Mouse (Mus musculus): ENCODE results near the gene Mpzl3.
A peak's percentile ranks its signal among the peaks of the same experiment; 100 is the strongest.

Gene Mpzl3

DNA sequence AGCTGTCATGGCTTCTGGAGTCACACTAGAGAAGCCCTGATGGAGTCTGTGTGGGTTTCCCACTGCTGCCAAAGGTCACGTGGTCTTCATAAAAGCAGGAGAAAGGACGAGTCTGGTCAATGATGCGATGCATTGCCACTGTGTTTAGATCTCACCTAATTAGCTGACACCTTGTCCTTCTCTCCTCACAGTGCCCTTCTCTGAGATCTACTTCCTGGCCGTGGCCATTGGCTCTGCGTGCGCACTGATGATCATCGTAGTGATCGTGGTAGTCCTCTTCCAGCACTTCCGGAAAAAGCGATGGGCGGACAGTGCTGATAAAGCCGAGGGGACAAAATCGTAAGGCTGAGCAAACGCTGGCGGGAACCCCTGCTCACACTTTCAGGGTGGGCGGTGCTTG, 8.0 kb upstream of the Mpzl3 start:
- DNase-seq = no peak

GRCm38 (mm10) chr9:45048511-45048910, 6.5 kb upstream of the Mpzl3 start:
- peak in 1 of 2 experiments; percentile 8 for DNase-seq

- no peak for DNase-seq
Observed at GRCm38 (mm10) chr9:45049731-45050130, 5.3 kb upstream of the Mpzl3 start.

- DNase-seq = no peak
Observed at GRCm38 (mm10) chr9:45050301-45050700, 4.7 kb upstream of the Mpzl3 start.

GRCm38 (mm10) chr9:45058304-45058940, 3.4 kb downstream of the Mpzl3 start:
- DNase-seq = no peak

- DNase-seq = no peak
Observed at GRCm38 (mm10) chr9:45060151-45060550, 5.2 kb downstream of the Mpzl3 start.

- no peak for DNase-seq
Observed at GRCm38 (mm10) chr9:45062677-45063076, 7.7 kb downstream of the Mpzl3 start.

- no peak for DNase-seq
Observed at GRCm38 (mm10) chr9:45064421-45064820, 9.4 kb downstream of the Mpzl3 start.

DNA sequence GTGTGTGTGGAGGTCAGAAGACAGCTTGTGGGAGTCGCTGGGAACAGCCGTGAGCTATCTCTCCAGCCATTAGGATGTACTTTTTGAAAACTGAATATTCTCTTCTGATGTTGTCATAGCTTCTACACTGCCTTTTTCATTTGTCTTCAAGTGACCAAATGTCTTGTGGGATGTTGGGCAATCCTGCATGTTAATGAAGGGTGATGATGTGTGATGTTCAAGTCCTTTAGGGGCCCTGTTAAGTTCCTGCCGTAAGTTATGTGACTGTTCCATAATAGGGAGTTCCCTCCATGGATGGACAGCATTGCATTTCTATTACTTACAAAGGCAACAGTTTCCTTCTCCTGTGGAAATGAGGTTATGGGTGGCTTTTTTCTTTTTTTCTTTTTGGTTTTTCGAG, 11.7 kb downstream of the Mpzl3 start:
- DNase-seq = no peak

DNA sequence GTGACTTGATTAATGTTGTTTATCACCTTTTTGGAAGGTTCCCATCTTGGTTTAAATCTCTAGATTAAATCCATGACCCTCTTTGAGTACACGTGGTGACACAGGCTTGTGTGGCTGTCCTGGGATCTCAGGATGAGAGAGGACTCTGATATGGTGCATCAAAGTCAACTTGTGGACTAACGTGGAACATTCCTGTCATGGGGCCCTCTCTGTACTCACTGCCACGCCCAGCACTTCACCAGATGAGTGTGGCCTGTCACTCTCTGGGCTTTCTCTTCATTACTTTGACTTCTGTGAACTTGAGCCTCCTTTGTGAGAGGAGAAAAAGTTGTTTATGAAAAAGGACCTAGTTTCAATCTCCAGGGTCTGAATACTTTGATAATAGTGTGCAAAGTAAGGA, 16.8 kb downstream of the Mpzl3 start:
- DNase-seq = no peak

- DNase-seq = no peak
Observed at GRCm38 (mm10) chr9:45077859-45078258, 22.9 kb downstream of the Mpzl3 start.

GRCm38 (mm10) chr9:45079011-45079410, 24.0 kb downstream of the Mpzl3 start, which contains the start of gene Jaml:
TSS of gene Jaml (plus strand) at chr9:45079183.
- no peak for DNase-seq

DNA sequence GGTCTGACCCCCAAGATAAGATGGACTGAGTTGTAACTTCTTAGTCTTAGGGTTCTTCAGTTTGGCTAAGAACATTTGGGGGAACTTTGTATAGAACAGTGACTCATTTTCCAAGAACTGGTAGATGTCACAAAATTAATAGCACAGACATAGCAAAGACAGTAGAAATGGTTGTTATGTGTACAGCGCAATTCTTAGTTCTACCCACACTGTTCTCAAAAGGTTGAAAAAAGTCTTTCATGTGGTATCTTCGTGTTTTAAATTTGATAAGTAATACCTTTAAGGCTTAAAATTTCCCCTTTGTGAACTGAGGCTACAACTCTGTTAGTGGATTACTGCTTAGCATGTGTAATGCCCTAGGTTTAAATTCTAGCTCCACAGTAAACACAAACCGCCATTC, 28.1 kb downstream of the Mpzl3 start:
- no peak for DNase-seq

- no peak for DNase-seq
Observed at GRCm38 (mm10) chr9:45084556-45084955, 29.6 kb downstream of the Mpzl3 start.

DNA sequence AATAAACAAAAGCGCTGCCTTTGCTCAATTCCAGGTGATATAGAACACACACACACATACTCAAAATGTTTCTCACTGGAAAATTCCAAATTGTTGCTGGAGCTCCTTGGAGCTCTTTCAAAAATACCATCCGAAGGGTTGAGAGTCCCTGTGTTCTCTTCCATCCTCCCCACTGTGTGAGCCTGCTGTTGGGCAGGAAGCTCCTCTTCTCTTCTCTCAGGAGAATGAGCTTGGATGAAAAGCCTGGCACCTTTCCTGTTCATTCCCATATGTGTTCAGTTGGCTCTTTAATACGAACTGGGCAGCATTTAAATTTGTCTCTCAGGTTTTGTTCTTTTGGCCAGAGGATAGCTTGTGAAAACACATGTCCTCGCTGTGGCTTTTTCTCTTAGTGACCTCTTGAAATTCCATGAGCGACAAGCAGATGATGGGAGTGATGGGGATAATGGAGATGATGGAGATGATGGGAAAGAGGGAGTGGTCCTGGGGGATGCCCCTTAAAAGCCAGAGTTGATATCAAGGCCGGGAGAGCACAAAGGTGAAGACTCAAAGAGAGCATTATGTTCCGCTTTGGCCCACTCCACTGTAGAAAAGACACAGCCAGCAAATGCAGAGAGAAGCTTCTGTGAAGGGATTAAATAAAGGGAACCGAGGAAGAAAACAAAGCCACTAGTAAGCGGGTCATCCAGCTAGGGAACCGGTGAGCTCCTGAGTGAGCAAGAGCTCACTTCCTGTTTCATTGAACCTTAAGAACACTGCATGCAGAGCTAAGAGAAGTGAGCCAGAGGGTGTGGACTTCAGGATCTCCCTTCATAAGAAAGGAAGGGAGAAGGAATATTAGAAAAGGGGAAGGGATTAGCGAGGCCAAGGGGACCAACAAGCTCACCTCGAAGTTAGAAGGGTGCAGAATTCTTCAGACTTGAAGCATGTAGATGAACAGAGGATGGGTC, 31.0 kb downstream of the Mpzl3 start:
- DNase-seq = no peak

GRCm38 (mm10) chr9:45088040-45088439, 33.1 kb downstream of the Mpzl3 start:
- no peak for DNase-seq

DNA sequence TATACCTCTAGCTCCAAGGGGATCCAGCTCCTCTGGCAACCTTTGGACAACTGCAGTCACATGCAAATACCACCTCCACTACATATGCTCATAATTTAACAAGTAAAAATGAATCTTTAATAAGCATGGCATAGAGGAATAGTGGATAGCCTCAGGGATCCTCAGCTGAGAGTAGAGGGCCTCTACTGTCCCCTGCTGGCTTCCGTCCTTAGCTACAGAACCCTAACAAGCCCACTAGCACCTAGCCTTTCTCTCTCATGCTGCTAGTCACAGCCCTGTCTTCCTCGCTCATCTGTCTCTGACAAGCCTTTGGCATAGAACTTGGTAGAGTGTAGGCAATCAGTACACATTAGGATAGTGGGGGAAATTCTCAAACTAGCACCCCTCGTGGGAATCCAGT, 35.8 kb downstream of the Mpzl3 start:
- DNase-seq = no peak

- DNase-seq = peak in 1 of 2 experiments; percentile 21
Observed at GRCm38 (mm10) chr9:45092641-45093040, 37.7 kb downstream of the Mpzl3 start.

DNA sequence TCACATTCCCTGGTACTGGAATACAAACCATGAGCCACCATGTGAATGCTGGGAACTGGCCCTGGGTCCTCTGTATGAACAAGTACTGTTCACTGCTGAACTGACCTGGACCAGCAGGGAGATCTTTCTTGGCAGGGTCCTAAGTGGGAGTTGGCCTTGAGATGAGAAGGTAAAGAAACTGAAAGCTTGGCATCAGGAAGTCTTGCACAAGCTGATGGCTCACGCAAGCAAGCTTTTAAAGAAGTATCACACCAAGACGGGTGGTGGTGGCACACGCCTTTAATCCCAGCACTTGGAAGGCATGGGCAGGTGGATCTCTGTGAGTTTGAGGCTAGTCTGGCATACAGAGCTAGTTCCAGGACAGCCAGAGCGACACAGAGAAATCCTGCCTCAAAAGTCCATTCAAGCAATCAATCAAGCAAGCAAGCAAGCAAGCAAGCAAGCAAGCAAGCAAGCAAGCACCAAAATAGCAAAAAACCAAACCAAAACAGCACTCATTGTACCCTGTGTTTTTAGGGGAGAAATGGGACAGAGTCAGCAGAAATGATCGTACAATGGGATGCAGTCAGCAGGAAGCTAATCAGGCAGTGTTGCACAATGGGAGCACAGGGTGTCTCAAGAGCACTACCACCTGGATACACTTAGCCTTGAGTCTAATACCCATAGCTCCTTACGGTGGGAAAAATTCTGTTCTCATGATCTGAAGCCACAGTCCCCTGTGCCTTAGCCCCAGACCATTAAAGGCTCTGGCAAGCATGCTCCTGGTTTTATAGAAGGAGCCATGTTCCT, 40.4 kb downstream of the Mpzl3 start:
- no peak for DNase-seq

GRCm38 (mm10) chr9:45097877-45098276, 42.9 kb downstream of the Mpzl3 start:
- no peak for DNase-seq

GRCm38 (mm10) chr9:45098426-45098825, 43.4 kb downstream of the Mpzl3 start:
- no peak for DNase-seq

GRCm38 (mm10) chr9:45102528-45102927, 47.5 kb downstream of the Mpzl3 start:
- DNase-seq = no peak

Measured in kidney, postnatal 4 days (tissue).